Mouse (Mus musculus): ENCODE results near the gene Igsf23. TPM values are rescaled to one million over a fixed set of nuclear protein-coding genes. Genes with fewer than 3 reads are reported as not detected.

Igsf23 gene
- polyA plus RNA-seq, 1 experiment, result not detected

DNA sequence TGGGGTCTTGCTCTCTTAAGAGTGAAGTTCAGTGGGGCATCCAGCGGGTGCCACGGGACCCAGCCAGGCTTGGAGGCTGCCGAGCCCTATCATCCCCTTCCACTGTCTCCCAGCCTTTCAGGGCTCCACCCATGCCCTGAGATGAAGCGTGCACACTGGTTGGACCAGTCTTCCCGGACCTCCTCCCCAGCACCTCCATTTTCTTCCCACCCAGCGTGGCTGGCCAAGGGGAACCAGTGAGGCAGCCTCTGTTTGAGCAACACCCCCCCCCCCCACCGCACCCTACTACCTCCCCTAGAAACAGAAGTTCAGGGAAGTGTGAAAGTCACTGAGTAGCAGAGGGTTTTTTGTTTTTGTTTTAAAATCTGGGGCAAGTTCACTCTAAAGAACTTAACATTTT, 62.7 kb downstream of the Igsf23 start, which contains the start of gene Ceacam19:
Ceacam19 (minus strand) TSS at position 117 of the 400 bp plus-strand sequence.
- peaks cover 14% of the 10 kb centered on the region for H3K4me1 ChIP-seq (ENCODE audit: control insufficient read depth, insufficient read depth, low read length)
- H3K4me3 ChIP-seq (ENCODE audit: insufficient read depth, low read length), result no peak within 1 kb of the TSS
- TF ChIP-seq CTCF (IDR thresholded peaks at IDR 0.05; ENCODE audit: low read depth, low read length), result no peak
- no peak for TF ChIP-seq POLR2A (IDR thresholded peaks at IDR 0.05; ENCODE audit: borderline replicate concordance, low read depth, low read length)
- no peak within 1 kb of the TSS for H3K27ac ChIP-seq (ENCODE audit: insufficient read depth, low read depth, low read length)

Other genes starting within 250 kb of the Igsf23 start
- 23.8 and 25.2 TPM in 2 replicates for gene Tomm40, start 235.3 kb downstream of the Igsf23 start, polyA plus RNA-seq (2012; ENCODE audit: insufficient read depth, insufficient read length, missing spikeins)
- gene Nectin2, start 200.3 kb downstream of the Igsf23 start, polyA plus RNA-seq (2012; ENCODE audit: insufficient read depth, insufficient read length, missing spikeins), result 12.7 and 12.9 TPM in 2 replicates
- 0.52 and 2.6 TPM in 2 replicates for gene Bcam, start 179.7 kb downstream of the Igsf23 start, polyA plus RNA-seq (2012; ENCODE audit: insufficient read depth, insufficient read length, missing spikeins)
- not detected in 2 replicates for gene Cblc, start 153.9 kb downstream of the Igsf23 start, polyA plus RNA-seq (2012; ENCODE audit: insufficient read depth, insufficient read length, missing spikeins)
- 60.7 and 72.2 TPM in 2 replicates for gene Bcl3, start 128.0 kb downstream of the Igsf23 start, polyA plus RNA-seq (2012; ENCODE audit: insufficient read depth, insufficient read length, missing spikeins)
- gene Gm19345, start 98.8 kb downstream of the Igsf23 start, polyA plus RNA-seq (2012; ENCODE audit: insufficient read depth, insufficient read length, missing spikeins), result not detected in 2 replicates
- gene Ceacam16, start 89.5 kb downstream of the Igsf23 start, polyA plus RNA-seq (2012; ENCODE audit: insufficient read depth, insufficient read length, missing spikeins), result 1.6 and 3.5 TPM in 2 replicates
- 8.1 and 8.5 TPM in 2 replicates for gene Ceacam19, start 62.8 kb downstream of the Igsf23 start, polyA plus RNA-seq (2012; ENCODE audit: insufficient read depth, insufficient read length, missing spikeins)
- 13.0 and 16.9 TPM in 2 replicates for gene Pvr, start 29.6 kb downstream of the Igsf23 start, polyA plus RNA-seq (2012; ENCODE audit: insufficient read depth, insufficient read length, missing spikeins)
- gene Ceacam20, start 14.7 kb upstream of the Igsf23 start, polyA plus RNA-seq (2012; ENCODE audit: insufficient read depth, insufficient read length, missing spikeins), result not detected in 2 replicates
- not detected in 2 replicates for gene Nlrp9b, start 40.7 kb upstream of the Igsf23 start, polyA plus RNA-seq (2012; ENCODE audit: insufficient read depth, insufficient read length, missing spikeins)
- gene Vmn1r91, start 148.9 kb upstream of the Igsf23 start, polyA plus RNA-seq (2012; ENCODE audit: insufficient read depth, insufficient read length, missing spikeins), result not detected in 2 replicates
- not detected in 2 replicates for gene Gm16442, start 171.8 kb upstream of the Igsf23 start, polyA plus RNA-seq (2012; ENCODE audit: insufficient read depth, insufficient read length, missing spikeins)
- gene Vmn1r93, start 188.3 kb upstream of the Igsf23 start, polyA plus RNA-seq (2012; ENCODE audit: insufficient read depth, insufficient read length, missing spikeins), result not detected in 2 replicates
- not detected in 2 replicates for gene Vmn1r94, start 217.6 kb upstream of the Igsf23 start, polyA plus RNA-seq (2012; ENCODE audit: insufficient read depth, insufficient read length, missing spikeins)
- not detected in 2 replicates for gene Vmn1r95, start 243.0 kb upstream of the Igsf23 start, polyA plus RNA-seq (2012; ENCODE audit: insufficient read depth, insufficient read length, missing spikeins)

Measured in bone marrow macrophage, adult 2 months (primary cell).